Mouse (Mus musculus): ENCODE measurements around the gene Fastkd5. TPM values are rescaled to one million over a fixed set of nuclear protein-coding genes. Genes with fewer than 3 reads are reported as not detected.
"Not testable (repeated sequence)": the region's sequence is repeated elsewhere in the genome, so short reads cannot be mapped to it uniquely, and the experiment has no call there.

The Fastkd5 gene
- polyA plus RNA-seq, 1 experiment from 2014 or later: 19.7 TPM

DNA sequence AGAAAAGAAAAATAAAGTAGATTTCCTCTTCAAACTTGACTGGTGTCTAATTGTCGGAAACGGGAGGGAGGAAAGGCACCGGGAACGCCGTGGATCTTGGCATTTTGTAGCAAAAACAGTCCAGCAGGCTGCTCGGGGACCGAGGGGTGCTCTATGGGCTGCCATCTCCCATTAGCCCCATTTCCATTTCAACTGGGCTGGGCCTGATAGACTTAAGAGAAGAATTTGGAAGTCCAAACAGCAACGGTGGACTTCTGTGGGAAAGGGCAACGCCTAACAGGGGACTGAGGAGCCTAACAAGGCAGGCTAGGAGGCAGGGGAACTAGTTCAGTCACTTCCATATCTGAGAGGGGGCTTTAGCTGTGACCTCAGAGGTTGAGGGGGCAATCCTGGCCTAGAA is 52.8 kb downstream of the Fastkd5 start:
- Histone ChIP-seq H3K27ac (ENCODE audit: low read depth, low read length) (no peak overlapping the region), H3K4me1 (ENCODE audit: control insufficient read depth, insufficient read depth, low read length) (peaks cover 4% of the 10 kb centered on the region; the same call in 1 of the 2 replicates), H3K36me3 (ENCODE audit: control insufficient read depth, insufficient read depth, low read length) (no peaks in the 10 kb centered on the region), H3K4me3 (ENCODE audit: low read depth, low read length) (peak overlapping the region; percentile 37), H3K9me3 (replicated peaks; ENCODE audit: control insufficient read depth, low read length) (no peaks in the 10 kb centered on the region), H3K4me2 (peak overlapping the region; percentile 70), H3K9ac (ENCODE audit: low read depth, low read length) (no peak overlapping the region), H3K27me3 (ENCODE audit: control insufficient read depth, insufficient read depth, low read length) (peaks cover 83% of the 10 kb centered on the region)
- WGBS (ENCODE audit: insufficient replicate concordance): 2% methylated on average over 9 of the region's 9 CpGs
- ATAC-seq (replicated peaks; ENCODE audit: insufficient number of reproducible peaks, low FRiP score, low TSS enrichment): no peak

DNA sequence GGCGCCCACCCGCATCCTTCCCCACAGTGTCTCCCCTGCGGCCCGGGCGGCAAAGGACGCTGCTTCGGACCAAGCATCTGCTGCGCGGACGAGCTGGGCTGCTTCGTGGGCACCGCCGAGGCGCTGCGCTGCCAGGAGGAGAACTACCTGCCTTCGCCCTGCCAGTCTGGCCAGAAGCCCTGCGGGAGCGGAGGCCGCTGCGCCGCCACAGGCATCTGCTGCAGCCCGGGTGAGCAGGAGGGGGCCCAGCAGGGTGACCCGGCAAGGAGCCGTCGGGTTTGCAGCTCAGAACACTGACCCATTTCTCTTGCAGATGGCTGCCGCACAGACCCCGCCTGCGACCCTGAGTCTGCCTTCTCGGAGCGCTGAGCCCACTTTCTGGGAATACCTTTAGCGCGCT is 53.3 kb downstream of the Fastkd5 start:
- Histone ChIP-seq H3K27me3 (ENCODE audit: control insufficient read depth, insufficient read depth, low read length) (peaks cover 78% of the 10 kb centered on the region), H3K4me2 (peak overlapping the region; percentile 70), H3K4me3 (ENCODE audit: low read depth, low read length) (peak overlapping the region; percentile 37), H3K9ac (ENCODE audit: low read depth, low read length) (peak overlapping the region; percentile 49; the same call in 1 of the 2 replicates)
- H3K4me1 ChIP-seq (ENCODE audit: control insufficient read depth, insufficient read depth, low read length); H3K36me3 ChIP-seq (ENCODE audit: control insufficient read depth, insufficient read depth, low read length); ATAC-seq (replicated peaks; ENCODE audit: insufficient number of reproducible peaks, low FRiP score, low TSS enrichment); H3K27ac ChIP-seq (ENCODE audit: low read depth, low read length); H3K9me3 ChIP-seq (replicated peaks; ENCODE audit: control insufficient read depth, low read length): not testable (repeated sequence)
- 3% methylated on average over 27 of the region's 32 CpGs for WGBS (ENCODE audit: insufficient replicate concordance)

DNA sequence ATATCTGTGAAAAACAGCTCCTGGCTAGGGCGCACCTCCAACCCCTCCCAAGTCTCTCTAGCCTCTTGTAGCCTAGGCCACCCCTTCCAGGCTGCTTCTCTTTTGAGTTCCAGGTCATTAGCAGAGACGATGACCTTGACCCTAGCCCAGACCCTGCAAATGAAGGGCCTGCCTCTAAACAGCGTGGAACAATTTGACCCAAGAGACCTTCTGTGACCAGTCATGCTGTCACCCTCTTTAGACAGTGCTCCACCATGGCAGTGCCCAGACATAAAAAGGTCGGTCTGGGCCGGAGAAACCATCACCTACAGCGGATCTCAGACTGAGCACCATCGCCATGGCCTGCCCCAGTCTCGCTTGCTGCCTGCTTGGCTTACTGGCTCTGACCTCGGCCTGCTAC is 54.0 kb downstream of the Fastkd5 start, which contains the start of gene Oxt:
Gene Oxt (plus strand): TSS at position 301 of the 400 bp plus-strand sequence.
- Histone ChIP-seq H3K36me3 (ENCODE audit: control insufficient read depth, insufficient read depth, low read length) (no peaks in the 10 kb centered on the region), H3K9ac (ENCODE audit: low read depth, low read length) (peak within 1 kb of the TSS; percentile 49; the same call in 1 of the 2 replicates), H3K4me3 (ENCODE audit: low read depth, low read length) (peak within 1 kb of the TSS; percentile 37), H3K4me2 (peak within 1 kb of the TSS; percentile 70), H3K9me3 (replicated peaks; ENCODE audit: control insufficient read depth, low read length) (no peaks in the 10 kb centered on the region), H3K27me3 (ENCODE audit: control insufficient read depth, insufficient read depth, low read length) (peaks cover 71% of the 10 kb centered on the region), H3K27ac (ENCODE audit: low read depth, low read length) (no peak within 1 kb of the TSS), H3K4me1 (ENCODE audit: control insufficient read depth, insufficient read depth, low read length) (peaks cover 2% of the 10 kb centered on the region; the same call in 1 of the 2 replicates)
- no peak for ATAC-seq (replicated peaks; ENCODE audit: insufficient number of reproducible peaks, low FRiP score, low TSS enrichment)
- 41% methylated on average over 9 of the region's 9 CpGs for WGBS (ENCODE audit: insufficient replicate concordance)

DNA sequence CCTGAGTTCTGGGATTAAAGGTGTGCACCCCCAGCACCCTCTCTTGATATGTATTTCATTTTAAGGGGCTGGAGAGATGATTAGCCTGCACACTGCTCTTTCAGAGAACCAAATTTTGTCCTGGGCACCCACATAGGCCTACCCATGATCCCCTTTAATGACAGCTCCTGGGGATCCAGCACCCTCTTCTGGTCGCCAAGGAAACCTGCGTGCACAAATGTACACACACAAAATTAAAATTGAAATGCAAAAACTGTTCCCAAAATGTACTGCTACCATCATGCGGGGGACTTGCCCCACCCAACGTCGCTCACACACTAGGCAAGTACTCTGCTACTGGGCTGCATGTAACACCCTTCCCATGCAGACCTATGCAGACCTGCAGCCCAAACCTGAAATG is 54.9 kb downstream of the Fastkd5 start:
- Histone ChIP-seq H3K4me1 (ENCODE audit: control insufficient read depth, insufficient read depth, low read length) (no peaks in the 10 kb centered on the region; the same call in 1 of the 2 replicates), H3K36me3 (ENCODE audit: control insufficient read depth, insufficient read depth, low read length) (no peaks in the 10 kb centered on the region), H3K27me3 (ENCODE audit: control insufficient read depth, insufficient read depth, low read length) (peaks cover 64% of the 10 kb centered on the region), H3K9ac (ENCODE audit: low read depth, low read length) (no peak overlapping the region), H3K27ac (ENCODE audit: low read depth, low read length) (no peak overlapping the region), H3K4me3 (ENCODE audit: low read depth, low read length) (no peak overlapping the region), H3K9me3 (replicated peaks; ENCODE audit: control insufficient read depth, low read length) (no peaks in the 10 kb centered on the region), H3K4me2 (no peak overlapping the region)
- ATAC-seq (replicated peaks; ENCODE audit: insufficient number of reproducible peaks, low FRiP score, low TSS enrichment): no peak
- WGBS (ENCODE audit: insufficient replicate concordance): 74% methylated on average over 5 of the region's 5 CpGs

DNA sequence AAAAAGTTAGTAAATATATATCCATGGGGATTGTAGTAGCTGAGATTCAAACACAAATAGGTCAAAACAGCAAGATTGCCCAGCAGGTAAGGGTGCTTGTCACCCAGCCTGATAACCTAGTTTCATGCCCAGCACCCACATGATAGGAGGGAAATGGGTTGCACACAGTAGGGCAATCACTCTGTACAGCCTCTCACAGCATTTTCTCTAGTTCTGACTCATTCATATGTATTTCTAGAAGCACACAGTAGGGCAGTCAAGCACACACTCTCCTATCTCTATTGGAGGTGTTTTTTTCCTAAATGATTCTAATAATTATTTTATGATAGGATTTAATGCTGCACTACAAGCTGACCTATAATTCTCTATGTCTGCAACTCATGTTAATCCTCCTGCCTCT is 59.9 kb downstream of the Fastkd5 start:
- no peaks in the 10 kb centered on the region for H3K9me3 ChIP-seq (replicated peaks; ENCODE audit: control insufficient read depth, low read length)
- ATAC-seq (replicated peaks; ENCODE audit: insufficient number of reproducible peaks, low FRiP score, low TSS enrichment): no peak
- no peak overlapping the region for H3K4me2 ChIP-seq
- H3K9ac ChIP-seq (ENCODE audit: low read depth, low read length): no peak overlapping the region
- H3K36me3 ChIP-seq (ENCODE audit: control insufficient read depth, insufficient read depth, low read length): no peaks in the 10 kb centered on the region
- peaks cover 17% of the 10 kb centered on the region for H3K27me3 ChIP-seq (ENCODE audit: control insufficient read depth, insufficient read depth, low read length)
- no peak overlapping the region for H3K4me3 ChIP-seq (ENCODE audit: low read depth, low read length)
- peaks cover under 1% of the 10 kb centered on the region; the same call in 1 of the 2 replicates for H3K4me1 ChIP-seq (ENCODE audit: control insufficient read depth, insufficient read depth, low read length)
- H3K27ac ChIP-seq (ENCODE audit: low read depth, low read length): no peak overlapping the region

GRCm38 (mm10) chr2:130568921-130569320 is 60.9 kb downstream of the Fastkd5 start:
- no peak for ATAC-seq (replicated peaks; ENCODE audit: insufficient number of reproducible peaks, low FRiP score, low TSS enrichment)
- 74% methylated on average over 4 of the region's 4 CpGs for WGBS (ENCODE audit: insufficient replicate concordance)

DNA sequence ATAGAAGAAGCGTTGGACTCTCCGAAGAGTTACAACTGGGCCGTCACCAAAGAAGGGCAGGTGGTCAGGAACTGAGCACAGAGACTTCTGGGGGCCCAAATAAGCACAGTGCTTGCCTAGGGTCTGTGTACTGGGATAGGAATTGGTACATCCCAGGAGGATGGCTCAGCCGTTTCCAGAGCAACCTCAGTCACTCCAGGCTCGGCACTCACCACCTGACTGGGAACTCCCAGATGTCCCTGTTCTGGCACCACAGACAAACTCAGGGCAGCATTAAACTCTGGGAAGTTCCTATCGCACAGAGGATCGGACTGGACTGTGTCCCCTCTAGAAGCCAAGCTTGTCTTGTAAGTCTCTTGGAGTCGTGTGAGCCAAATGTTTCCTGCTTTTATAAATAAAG is 64.8 kb downstream of the Fastkd5 start:
- H3K27me3 ChIP-seq (ENCODE audit: control insufficient read depth, insufficient read depth, low read length): no peaks in the 10 kb centered on the region
- peak overlapping the region; percentile 82 for H3K4me3 ChIP-seq (ENCODE audit: low read depth, low read length)
- no peak overlapping the region for H3K27ac ChIP-seq (ENCODE audit: low read depth, low read length)
- no peak for ATAC-seq (replicated peaks; ENCODE audit: insufficient number of reproducible peaks, low FRiP score, low TSS enrichment)
- 83% methylated on average over 8 of the region's 8 CpGs for WGBS (ENCODE audit: insufficient replicate concordance)
- H3K4me2 ChIP-seq: peak overlapping the region; percentile 93
- H3K4me1 ChIP-seq (ENCODE audit: control insufficient read depth, insufficient read depth, low read length): peaks cover 7% of the 10 kb centered on the region
- H3K9ac ChIP-seq (ENCODE audit: low read depth, low read length): 0 out of 2 replicates have a peak overlapping the region, but pooled peaks have one; percentile 84
- H3K9me3 ChIP-seq (replicated peaks; ENCODE audit: control insufficient read depth, low read length): no peaks in the 10 kb centered on the region
- no peaks in the 10 kb centered on the region; the same call in 1 of the 2 replicates for H3K36me3 ChIP-seq (ENCODE audit: control insufficient read depth, insufficient read depth, low read length)

More at GRCm38 (mm10) chr2:130568921-130569320, 60.9 kb downstream of the Fastkd5 start:
- Histone ChIP-seq H3K4me1 (ENCODE audit: control insufficient read depth, insufficient read depth, low read length) (peaks cover 7% of the 10 kb centered on the region), H3K27me3 (ENCODE audit: control insufficient read depth, insufficient read depth, low read length) (peaks cover 7% of the 10 kb centered on the region), H3K27ac (ENCODE audit: low read depth, low read length) (no peak overlapping the region), H3K9me3 (replicated peaks; ENCODE audit: control insufficient read depth, low read length) (no peaks in the 10 kb centered on the region), H3K4me3 (ENCODE audit: low read depth, low read length) (no peak overlapping the region), H3K9ac (ENCODE audit: low read depth, low read length) (no peak overlapping the region), H3K4me2 (no peak overlapping the region), H3K36me3 (ENCODE audit: control insufficient read depth, insufficient read depth, low read length) (no peaks in the 10 kb centered on the region)

DNA sequence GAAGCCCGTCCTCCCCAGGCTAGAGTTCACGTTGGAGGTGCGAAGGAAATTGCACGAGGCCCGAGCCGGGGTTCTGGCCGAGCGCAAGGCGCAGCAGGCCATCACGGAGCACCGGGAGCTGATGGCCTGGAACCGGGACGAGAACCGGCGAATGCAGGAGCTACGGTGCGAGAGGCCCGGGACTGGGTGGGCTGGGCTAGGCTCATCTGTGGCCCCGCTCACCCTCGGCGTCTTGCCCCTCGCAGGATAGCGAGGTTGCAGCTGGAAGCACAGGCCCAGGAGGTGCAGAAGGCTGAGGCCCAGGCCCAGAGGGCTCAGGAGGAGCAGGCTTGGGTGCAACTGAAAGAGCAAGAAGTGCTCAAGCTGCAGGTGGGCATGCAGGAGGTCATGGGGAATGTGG is 65.8 kb downstream of the Fastkd5 start:
- peak overlapping the region; percentile 82 for H3K4me3 ChIP-seq (ENCODE audit: low read depth, low read length)
- under 1% methylated on average over 23 of the region's 23 CpGs for WGBS (ENCODE audit: insufficient replicate concordance)
- peak overlapping the region; percentile 93 for H3K4me2 ChIP-seq
- no peaks in the 10 kb centered on the region for H3K9me3 ChIP-seq (replicated peaks; ENCODE audit: control insufficient read depth, low read length)
- H3K27me3 ChIP-seq (ENCODE audit: control insufficient read depth, insufficient read depth, low read length): no peaks in the 10 kb centered on the region
- 0 out of 2 replicates have a peak, but pooled peaks have one; percentile 10 for ATAC-seq (replicated peaks; ENCODE audit: insufficient number of reproducible peaks, low FRiP score, low TSS enrichment)
- H3K9ac ChIP-seq (ENCODE audit: low read depth, low read length): peak overlapping the region; percentile 84
- peaks cover 7% of the 10 kb centered on the region for H3K4me1 ChIP-seq (ENCODE audit: control insufficient read depth, insufficient read depth, low read length)
- H3K27ac ChIP-seq (ENCODE audit: low read depth, low read length): no peak overlapping the region
- H3K36me3 ChIP-seq (ENCODE audit: control insufficient read depth, insufficient read depth, low read length): no peaks in the 10 kb centered on the region; the same call in 1 of the 2 replicates

Measured in heart, embryonic 11.5 days (tissue).